Mouse (Mus musculus) thymus, adult 2 months (tissue): ENCODE measurements around the gene Pom121l2. TPM values are rescaled to one million over a fixed set of nuclear protein-coding genes. Genes with fewer than 3 reads are reported as not detected.

Experiments used
- DNase-seq: peaks from one replicate; pipeline ENCODE4 v3.0.0; 2021
- H3K27ac ChIP-seq: fragments of 200-500 bp; 2 replicates; pipeline ENCODE4 v1.5.1; 2012; ENCODE audit warnings: low read length, control low read depth; ENCODE audit not compliant: control insufficient read depth, insufficient read depth
- H3K27me3 ChIP-seq: fragments of 200-500 bp; 2 replicates; pipeline ENCODE4 v1.6.1; 2012; ENCODE audit warnings: mild to moderate bottlenecking, low read length, moderate library complexity, mixed read lengths; ENCODE audit not compliant: control insufficient read depth, insufficient read depth
- H3K36me3 ChIP-seq: fragments of 200-500 bp; 2 replicates; pipeline ENCODE4 v1.6.1; 2012; ENCODE audit warnings: mild to moderate bottlenecking, low read length, moderate library complexity; ENCODE audit not compliant: control insufficient read depth, insufficient read depth
- H3K4me1 ChIP-seq: fragments of 200-500 bp; replicated peaks from 2 replicates; pipeline ENCODE4 v1.6.1; 2012; ENCODE audit warnings: low read length; ENCODE audit not compliant: control insufficient read depth, insufficient read depth
- H3K4me3 ChIP-seq: fragments of 200-500 bp; 2 replicates; pipeline ENCODE4 v1.5.1; 2012; ENCODE audit warnings: mild to moderate bottlenecking, low read length, control low read depth, moderate library complexity; ENCODE audit not compliant: control insufficient read depth, insufficient read depth
- CTCF ChIP-seq: fragments of 200-500 bp; IDR thresholded peaks from 2 replicates; pipeline ENCODE4 v1.5.1; 2012; ENCODE audit warnings: mild to moderate bottlenecking, control low read depth, low read length, moderate library complexity, borderline replicate concordance; ENCODE audit not compliant: control insufficient read depth, poor library complexity, insufficient read depth; ENCODE audit errors: extremely low read depth
- POLR2A ChIP-seq: fragments of 200-500 bp; IDR thresholded peaks from 2 replicates; pipeline ENCODE4 v1.6.1; 2012; ENCODE audit warnings: mild to moderate bottlenecking, low read length, control low read depth, moderate library complexity; ENCODE audit not compliant: control insufficient read depth, poor library complexity, insufficient read depth; ENCODE audit errors: extremely low read depth
- WGBS: fragments of 180-500 bp; shearing (Covaris S2); methylation state at CpG from one replicate; pipeline ENCODE4 v1.1.7; 2018; 5-methylcytosine and 5-hydroxymethylcytosine counted together
- polyA plus RNA-seq: library from polyadenylated mRNA; depleted of rRNA; stranded (reverse); fragments of >200 nt; gene quantifications from 2 replicates; pipeline ENCODE4 v1.2.3, GENCODE M21; 2012; rRNA removed

Gene Pom121l2
- polyA plus RNA-seq, result 0.08 and 0.23 TPM in 2 replicates

DNA sequence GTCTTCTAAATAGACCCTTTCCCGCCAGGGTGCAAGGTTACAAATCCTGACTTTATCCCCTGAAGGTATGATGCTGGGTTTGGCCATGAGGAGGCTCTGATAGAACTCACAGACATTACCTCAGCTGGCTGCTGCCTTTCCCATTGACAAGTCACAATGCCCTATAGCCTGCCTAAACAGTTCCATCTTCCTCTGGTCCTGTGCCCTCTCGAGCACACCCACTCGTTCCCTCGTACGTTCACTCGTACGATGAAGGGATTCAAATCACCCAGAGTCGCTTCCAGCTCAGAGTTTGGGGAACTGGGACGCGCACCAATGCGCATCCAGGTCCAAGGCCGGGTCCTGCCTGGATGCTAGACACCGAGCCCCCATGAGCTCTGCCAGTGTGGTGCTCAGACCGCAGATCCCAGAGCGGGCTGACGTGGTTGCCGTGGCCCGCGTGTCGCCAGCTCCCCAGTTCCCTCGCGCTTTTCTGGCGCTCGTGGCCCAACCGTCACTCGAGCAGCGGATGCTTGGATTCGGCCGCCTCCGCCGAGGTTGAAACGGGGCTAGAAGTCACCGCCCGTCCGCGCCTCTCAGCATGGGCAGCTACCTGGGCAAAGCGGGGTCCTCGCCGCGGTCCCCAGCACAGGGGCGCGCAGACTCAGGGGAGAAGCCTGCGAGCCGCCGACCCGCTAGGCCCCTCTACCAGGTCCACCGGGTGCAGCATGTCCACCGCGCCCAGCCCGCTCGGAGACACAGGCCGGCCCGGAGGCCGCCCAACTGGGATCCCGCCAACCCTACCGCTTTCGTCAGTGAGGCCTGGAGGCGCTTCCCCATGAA lies at the start of gene Pom121l2:
Gene Pom121l2 (plus strand): TSS at position 214 of the 822 bp plus-strand sequence.
- peak within 1 kb of the TSS; percentile 35 for H3K4me3 ChIP-seq
- peaks cover 11% of the 10 kb centered on the region for H3K4me1 ChIP-seq
- WGBS, result 4% methylated on average over 58 of the region's 58 CpGs
- TF ChIP-seq CTCF (no peak), POLR2A (no peak)
- H3K27me3 ChIP-seq, result peaks cover 9% of the 10 kb centered on the region; the same call in 1 of the 2 replicates
- no peak within 1 kb of the TSS for H3K27ac ChIP-seq
- DNase-seq, result no peak
- H3K36me3 ChIP-seq, result no peaks in the 10 kb centered on the region

DNA sequence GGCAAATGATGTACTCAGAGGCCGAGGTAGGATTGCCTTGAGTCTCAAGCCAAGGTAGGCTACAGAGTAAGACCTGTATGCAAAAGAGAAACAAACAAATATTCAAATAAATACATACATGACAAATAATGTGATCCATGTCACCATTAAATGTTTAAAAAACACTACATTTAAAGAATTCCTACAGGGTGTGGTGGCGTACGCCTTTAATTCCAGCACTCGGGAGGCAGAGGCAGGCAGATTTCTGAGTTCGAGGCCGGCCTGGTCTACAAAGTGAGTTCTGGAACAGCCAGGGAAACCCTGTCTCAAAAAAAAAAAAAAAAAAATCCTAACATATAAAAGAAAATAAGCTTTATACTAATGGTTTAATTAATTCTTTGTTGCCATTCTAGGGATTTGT lies 49.3 kb upstream of the Pom121l2 start:
- WGBS, result 98% methylated on average over 6 of the region's 6 CpGs
- H3K27me3 ChIP-seq, result no peaks in the 10 kb centered on the region
- no peaks in the 10 kb centered on the region for H3K36me3 ChIP-seq
- no peak for TF ChIP-seq POLR2A
- no peak for TF ChIP-seq CTCF
- no peak overlapping the region for H3K27ac ChIP-seq
- no peak overlapping the region for H3K4me3 ChIP-seq
- no peak for DNase-seq
- no peaks in the 10 kb centered on the region for H3K4me1 ChIP-seq

DNA sequence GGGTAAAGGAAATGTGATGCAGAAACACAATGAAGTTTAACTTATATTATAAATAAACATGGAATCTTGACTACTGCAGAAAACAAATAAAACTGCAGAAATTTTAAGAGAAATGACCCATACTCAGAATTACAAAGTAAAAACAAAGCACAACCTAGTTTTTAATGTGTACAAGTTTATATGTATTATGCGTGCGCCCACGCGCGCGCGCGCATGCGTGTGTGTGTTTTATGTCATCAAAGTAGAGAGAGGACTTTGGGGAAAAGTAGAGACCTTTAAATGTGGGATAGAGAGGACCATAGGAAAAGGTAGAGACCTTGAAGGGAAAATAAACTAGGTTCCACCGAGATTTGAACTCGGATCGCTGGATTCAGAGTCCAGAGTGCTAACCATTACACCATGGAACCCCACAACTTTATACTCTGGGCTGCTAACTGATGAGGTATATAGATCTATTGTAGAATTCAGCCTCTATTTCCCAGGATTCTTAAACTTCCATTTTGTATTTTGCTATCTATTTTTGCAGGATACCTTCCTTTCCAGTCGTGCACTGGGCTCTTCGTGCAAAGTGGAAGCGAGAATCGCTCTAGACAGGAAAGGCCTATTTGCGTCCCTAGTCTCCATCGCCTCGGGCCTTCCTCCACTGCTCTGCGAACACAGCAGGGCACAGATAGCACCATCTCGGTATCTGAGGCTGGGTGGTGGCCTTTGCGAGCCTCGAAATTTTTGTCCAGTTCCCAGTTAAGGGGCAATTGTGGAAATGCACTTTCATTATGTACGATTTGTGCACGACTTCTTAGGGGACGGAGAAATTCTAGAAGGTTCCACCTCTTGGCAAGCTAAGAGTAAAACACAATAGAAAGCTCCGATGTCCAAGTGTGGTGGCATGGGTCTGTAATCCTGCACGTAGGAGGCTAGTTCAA lies 47.1 kb upstream of the Pom121l2 start:
- no peaks in the 10 kb centered on the region for H3K27me3 ChIP-seq
- TF ChIP-seq CTCF (no peak), POLR2A (no peak)
- no peak overlapping the region for H3K27ac ChIP-seq
- no peak overlapping the region for H3K4me3 ChIP-seq
- no peak for DNase-seq
- no peaks in the 10 kb centered on the region for H3K36me3 ChIP-seq
- 0 out of 2 replicates have a peak, but pooled peaks cover 3% of the 10 kb centered on the region for H3K4me1 ChIP-seq
- 87% methylated on average over 28 of the region's 28 CpGs for WGBS

DNA sequence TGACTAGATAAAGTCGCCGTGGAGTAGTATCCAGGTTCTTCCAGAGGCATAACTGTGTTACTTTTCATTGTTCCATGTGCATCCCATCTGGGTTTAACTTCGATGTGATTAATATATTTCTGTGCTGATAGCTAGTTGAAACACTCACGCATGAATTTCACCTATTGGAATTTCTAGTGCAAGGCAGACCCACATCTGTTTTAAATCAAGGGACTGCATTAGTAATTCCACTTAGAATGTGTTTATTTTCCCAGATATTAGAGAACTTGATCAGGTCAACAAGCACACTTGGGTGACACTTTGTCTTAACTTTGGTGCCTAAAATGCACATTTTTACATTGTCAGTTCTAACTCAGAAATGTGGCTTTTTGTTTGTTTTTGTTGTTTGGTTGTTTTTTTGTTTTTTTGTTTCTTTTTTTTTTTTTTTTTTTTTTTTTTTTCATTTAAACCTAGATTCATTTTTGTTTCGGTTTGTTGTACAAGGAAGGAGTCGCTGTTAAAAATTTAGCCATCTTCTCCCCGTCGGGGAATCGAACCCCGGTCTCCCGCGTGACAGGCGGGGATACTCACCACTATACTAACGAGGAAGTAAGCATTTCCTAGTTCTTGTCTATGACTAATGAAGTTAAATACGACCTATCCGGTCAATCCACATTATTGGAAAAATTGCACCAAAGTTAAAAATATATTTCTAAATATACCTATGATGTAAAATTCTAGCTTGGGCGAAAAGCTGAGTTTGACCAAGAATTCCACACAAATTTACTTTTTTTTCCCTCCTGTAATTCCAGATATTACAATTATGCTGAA lies 45.8 kb upstream of the Pom121l2 start:
- no peak overlapping the region for H3K27ac ChIP-seq
- DNase-seq, result peak; percentile 73
- TF ChIP-seq POLR2A (no peak), CTCF (no peak)
- H3K36me3 ChIP-seq, result no peaks in the 10 kb centered on the region
- H3K4me1 ChIP-seq, result 0 out of 2 replicates have a peak, but pooled peaks cover 3% of the 10 kb centered on the region
- H3K27me3 ChIP-seq, result no peaks in the 10 kb centered on the region
- no peak overlapping the region for H3K4me3 ChIP-seq
- WGBS, result 29% methylated on average over 17 of the region's 17 CpGs

DNA sequence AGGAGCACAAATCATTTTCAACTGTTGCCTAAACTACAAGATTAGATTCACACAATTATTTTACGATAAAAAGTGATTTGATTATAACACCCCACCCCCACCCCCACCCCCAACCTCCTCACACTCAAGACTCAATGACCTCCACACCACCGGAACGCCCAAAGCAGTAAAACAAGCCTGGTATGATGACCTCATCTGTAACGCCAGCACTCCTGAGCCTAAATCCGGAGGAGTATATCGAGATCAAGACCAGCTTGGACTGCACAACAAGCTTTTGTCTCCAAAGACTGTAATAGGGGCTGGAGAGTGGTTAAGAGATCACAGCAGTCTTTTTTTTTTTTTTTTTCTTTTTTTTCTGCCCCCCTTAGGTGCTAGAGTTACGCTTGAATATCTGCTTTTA lies 45.2 kb upstream of the Pom121l2 start:
- Histone ChIP-seq H3K36me3 (no peaks in the 10 kb centered on the region), H3K27ac (no peak overlapping the region), H3K27me3 (no peaks in the 10 kb centered on the region), H3K4me1 (0 out of 2 replicates have a peak, but pooled peaks cover 3% of the 10 kb centered on the region), H3K4me3 (no peak overlapping the region)
- TF ChIP-seq CTCF (no peak), POLR2A (no peak)
- WGBS, result 48% methylated on average over 7 of the region's 7 CpGs
- no peak for DNase-seq
